In genomic region chr2:25331470-25331869, GRCm38 (mm10) we compare ENCODE assay signal across 9 mouse cellular contexts. TPM values are rescaled to one million over a fixed set of nuclear protein-coding genes. Genes with fewer than 3 reads are reported as not detected.
A peak's percentile ranks its signal among the peaks of the same experiment; 100 is the strongest.
DNase-seq lines count a peak whose midpoint lies in the region; ATAC-seq and TF ChIP-seq lines count a peak whose summit lies in the region.
"Had no signal": no experiment of that assay in that cellular context is flagged by ENCODE, and none has a peak within 500 bp of the region (broad histone marks: within the 10 kb centered on the region; RNA-seq: fewer than 3 reads in every experiment).

No protein-coding gene starts in this region.

- DNase-seq in lung, embryonic 14.5 days, result peak; percentile 14
- no peak for DNase-seq in lung, postnatal 10 days
- DNase-seq in embryonic facial prominence, embryonic 10.5 days (ENCODE audit: low spot score), result no peak
- no peak for DNase-seq in adrenal gland, postnatal 14 days
- no peak for DNase-seq in gastrocnemius, adult 18-20 months (ENCODE audit: low spot score)
- DNase-seq in frontal cortex, postnatal 25 days (ENCODE audit: low spot score in 2 of 2), result no peak

- H3K9ac ChIP-seq in lung, embryonic 14.5 days, result peak overlapping the region; percentile 96
- no peak overlapping the region for H3K9ac ChIP-seq in intestine, postnatal 0 days (ENCODE audit: low read depth, low read length)
- H3K9ac ChIP-seq in neural tube, embryonic 15.5 days (replicated peaks), result peak overlapping the region; percentile 67; the same call in 1 of the 2 replicates

- 51% methylated on average over 9 of the region's 9 CpGs for WGBS in lung, embryonic 14.5 days
- WGBS in embryonic facial prominence, embryonic 10.5 days, result 67% methylated on average over 9 of the region's 9 CpGs
- whole genome bisulfite sequencing in intestine, postnatal 0 days, result 50% methylated on average over 9 of the region's 9 CpGs
- 60% methylated on average over 9 of the region's 9 CpGs for WGBS in neural tube, embryonic 15.5 days

- H3K9me3 ChIP-seq in lung, embryonic 14.5 days (ENCODE audit: low read depth, low read length), result no peaks in the 10 kb centered on the region
- no peaks in the 10 kb centered on the region for H3K9me3 ChIP-seq in embryonic facial prominence, embryonic 10.5 days
- H3K9me3 ChIP-seq in intestine, postnatal 0 days (ENCODE audit: control insufficient read depth), result no peaks in the 10 kb centered on the region
- no peaks in the 10 kb centered on the region for H3K9me3 ChIP-seq in neural tube, embryonic 15.5 days (replicated peaks)

- H3K27me3 ChIP-seq in lung, embryonic 14.5 days (ENCODE audit: insufficient read depth, low read length), result no peaks in the 10 kb centered on the region
- H3K27me3 ChIP-seq in embryonic facial prominence, embryonic 10.5 days (replicated peaks; ENCODE audit: low read depth, poor library complexity, severe bottlenecking), result no peaks in the 10 kb centered on the region
- H3K27me3 ChIP-seq in intestine, postnatal 0 days (replicated peaks; ENCODE audit: control insufficient read depth, insufficient read depth, low read length), result no peaks in the 10 kb centered on the region
- H3K27me3 ChIP-seq in neural tube, embryonic 15.5 days (replicated peaks), result no peaks in the 10 kb centered on the region; the same call in 1 of the 2 replicates

- H3K27ac ChIP-seq in lung, embryonic 14.5 days (ENCODE audit: low read depth), result no peak overlapping the region
- no peak overlapping the region for H3K27ac ChIP-seq in embryonic facial prominence, embryonic 10.5 days (replicated peaks)
- no peak overlapping the region for H3K27ac ChIP-seq in intestine, postnatal 0 days (ENCODE audit: low read depth, low read length)
- no peak overlapping the region for H3K27ac ChIP-seq in neural tube, embryonic 15.5 days (replicated peaks)

- ATAC-seq in lung, embryonic 14.5 days (ENCODE audit: insufficient read depth), result no peak
- ATAC-seq in intestine, postnatal 0 days, result no peak
- no peak for ATAC-seq in neural tube, embryonic 15.5 days (ENCODE audit: low FRiP score)

- 0 out of 2 replicates have a peak, but pooled peaks have one; percentile 8 for TF ChIP-seq CTCF in lung, embryonic 14.5 days (IDR thresholded peaks at IDR 0.05; ENCODE audit: low read depth)
- peak; percentile 37 for TF ChIP-seq CTCF in intestine, postnatal 0 days (IDR thresholded peaks at IDR 0.05; ENCODE audit: low read depth)

- peak overlapping the region; percentile 71 for H3K4me2 ChIP-seq in lung, embryonic 14.5 days
- H3K4me2 ChIP-seq in intestine, postnatal 0 days (replicated peaks; ENCODE audit: low read depth), result peak overlapping the region; percentile 85
- H3K4me2 ChIP-seq in neural tube, embryonic 15.5 days, result peak overlapping the region; percentile 77

- H3K4me1 ChIP-seq in lung, embryonic 14.5 days (ENCODE audit: insufficient read depth), result peaks cover 12% of the 10 kb centered on the region; the same call in 1 of the 2 replicates
- H3K4me1 ChIP-seq in embryonic facial prominence, embryonic 10.5 days, result peaks cover 19% of the 10 kb centered on the region
- peaks cover 3% of the 10 kb centered on the region; the same call in 1 of the 2 replicates for H3K4me1 ChIP-seq in intestine, postnatal 0 days (replicated peaks; ENCODE audit: control insufficient read depth, insufficient read depth, low read length)
- peaks cover 33% of the 10 kb centered on the region for H3K4me1 ChIP-seq in neural tube, embryonic 15.5 days

- peak overlapping the region; percentile 96 for H3K4me3 ChIP-seq in lung, embryonic 14.5 days (ENCODE audit: low read depth, low read length)
- H3K4me3 ChIP-seq in embryonic facial prominence, embryonic 10.5 days, result peak overlapping the region; percentile 93
- H3K4me3 ChIP-seq in intestine, postnatal 0 days (ENCODE audit: low read depth, low read length), result peak overlapping the region; percentile 87
- peak overlapping the region; percentile 72 for H3K4me3 ChIP-seq in neural tube, embryonic 15.5 days (replicated peaks)

- H3K36me3 ChIP-seq in lung, embryonic 14.5 days (ENCODE audit: insufficient read depth), result peaks cover 29% of the 10 kb centered on the region
- H3K36me3 ChIP-seq in embryonic facial prominence, embryonic 10.5 days (replicated peaks), result peaks cover 29% of the 10 kb centered on the region
- H3K36me3 ChIP-seq in intestine, postnatal 0 days (ENCODE audit: control insufficient read depth, insufficient read depth), result peaks cover 14% of the 10 kb centered on the region
- H3K36me3 ChIP-seq in neural tube, embryonic 15.5 days, result peaks cover 26% of the 10 kb centered on the region

RNA-seq across cellular contexts. Expression of gene Man1b1, which starts 0.7 kb away (rescaled TPM):
- 70.9 and 76.4 TPM in 2 replicates for polyA plus RNA-seq in lung, embryonic 14.5 days (2014; fragmentation: Nextera tagmentation; extraction: Ambion mirVana)
- 50.4 and 51.9 TPM in 2 replicates for polyA plus RNA-seq in embryonic facial prominence, embryonic 10.5 days (2016; fragmentation: Nextera tagmentation; extraction: Ambion mirVana)
- polyA plus RNA-seq in intestine, postnatal 0 days (2015; fragmentation: Nextera tagmentation; extraction: Ambion mirVana), result 44.7 and 50.2 TPM in 2 replicates
- 43.5 and 46.6 TPM in 2 replicates for polyA plus RNA-seq in neural tube, embryonic 15.5 days (2015; fragmentation: Nextera tagmentation; extraction: Ambion mirVana)
- total RNA-seq in adrenal gland, postnatal 14 days (2021), result 43.1 and 45.7 TPM in 2 replicates
- total RNA-seq in gastrocnemius, adult 18-20 months (2021), result 10 to 100 TPM; 14.0 to 15.2 TPM

RNA-seq across cellular contexts. Expression of gene Grin1, which starts 12.5 kb away (rescaled TPM):
- 0.78 and 0.84 TPM in 2 replicates for polyA plus RNA-seq in lung, embryonic 14.5 days (2014; fragmentation: Nextera tagmentation; extraction: Ambion mirVana)
- 0.89 and 1.4 TPM in 2 replicates for polyA plus RNA-seq in embryonic facial prominence, embryonic 10.5 days (2016; fragmentation: Nextera tagmentation; extraction: Ambion mirVana)
- polyA plus RNA-seq in intestine, postnatal 0 days (2015; fragmentation: Nextera tagmentation; extraction: Ambion mirVana), result 0.78 and 0.90 TPM in 2 replicates
- polyA plus RNA-seq in neural tube, embryonic 15.5 days (2015; fragmentation: Nextera tagmentation; extraction: Ambion mirVana), result 58.0 and 68.4 TPM in 2 replicates
- total RNA-seq in adrenal gland, postnatal 14 days (2021), result 9.7 and 11.0 TPM in 2 replicates
- total RNA-seq in gastrocnemius, adult 18-20 months (2021), result not detected
- total RNA-seq: neutrophil, adult 5-6 weeks had no signal

RNA-seq across cellular contexts. Expression of gene Dpp7, which starts 24.7 kb away (rescaled TPM):
- 13.9 and 16.6 TPM in 2 replicates for polyA plus RNA-seq in lung, embryonic 14.5 days (2014; fragmentation: Nextera tagmentation; extraction: Ambion mirVana)
- 17.0 and 18.0 TPM in 2 replicates for polyA plus RNA-seq in embryonic facial prominence, embryonic 10.5 days (2016; fragmentation: Nextera tagmentation; extraction: Ambion mirVana)
- polyA plus RNA-seq in intestine, postnatal 0 days (2015; fragmentation: Nextera tagmentation; extraction: Ambion mirVana), result 120 and 129 TPM in 2 replicates
- 24.2 and 27.3 TPM in 2 replicates for polyA plus RNA-seq in neural tube, embryonic 15.5 days (2015; fragmentation: Nextera tagmentation; extraction: Ambion mirVana)
- 19.9 and 20.8 TPM in 2 replicates for total RNA-seq in adrenal gland, postnatal 14 days (2021)
- total RNA-seq in gastrocnemius, adult 18-20 months (2021), result 10 to 100 TPM; 15.2 to 17.9 TPM

RNA-seq across cellular contexts. Expression of gene Uap1l1, which starts 34.0 kb away (rescaled TPM):
- polyA plus RNA-seq in lung, embryonic 14.5 days (2014; fragmentation: Nextera tagmentation; extraction: Ambion mirVana), result 17.4 and 20.1 TPM in 2 replicates
- polyA plus RNA-seq in embryonic facial prominence, embryonic 10.5 days (2016; fragmentation: Nextera tagmentation; extraction: Ambion mirVana), result 8.5 and 11.4 TPM in 2 replicates
- polyA plus RNA-seq in intestine, postnatal 0 days (2015; fragmentation: Nextera tagmentation; extraction: Ambion mirVana), result 668 and 708 TPM in 2 replicates
- 8.5 and 14.0 TPM in 2 replicates for polyA plus RNA-seq in neural tube, embryonic 15.5 days (2015; fragmentation: Nextera tagmentation; extraction: Ambion mirVana)
- 8.7 and 11.8 TPM in 2 replicates for total RNA-seq in adrenal gland, postnatal 14 days (2021)
- total RNA-seq in gastrocnemius, adult 18-20 months (2021), result 1 to 10 TPM; 3.8 to 5.7 TPM

RNA-seq across cellular contexts. Expression of gene Sapcd2, which starts 40.7 kb away (rescaled TPM):
- polyA plus RNA-seq in lung, embryonic 14.5 days (2014; fragmentation: Nextera tagmentation; extraction: Ambion mirVana), result 42.0 and 45.5 TPM in 2 replicates
- polyA plus RNA-seq in embryonic facial prominence, embryonic 10.5 days (2016; fragmentation: Nextera tagmentation; extraction: Ambion mirVana), result 73.6 and 74.6 TPM in 2 replicates
- 112 and 129 TPM in 2 replicates for polyA plus RNA-seq in intestine, postnatal 0 days (2015; fragmentation: Nextera tagmentation; extraction: Ambion mirVana)
- polyA plus RNA-seq in neural tube, embryonic 15.5 days (2015; fragmentation: Nextera tagmentation; extraction: Ambion mirVana), result 10.6 and 16.3 TPM in 2 replicates
- total RNA-seq in adrenal gland, postnatal 14 days (2021), result 3.4 and 3.5 TPM in 2 replicates
- not detected for total RNA-seq in gastrocnemius, adult 18-20 months (2021)
- total RNA-seq: neutrophil, adult 5-6 weeks had no signal

Comparison
In these comparisons a context has a peak if more than half of its experiments do, and no peak if none do; other contexts are left out.
1. RNA of gene Grin1, which starts 12.5 kb away (polyA plus RNA-seq): 58.0 to 68.4 TPM in neural tube, embryonic 15.5 days; 0.89 to 1.4 TPM in embryonic facial prominence, embryonic 10.5 days, 0.78 to 0.84 TPM in lung, embryonic 14.5 days and 0.78 to 0.90 TPM in intestine, postnatal 0 days; every median in the first group is over 10 times any median in the second.
2. Peak in every context shown above with its lines, with median percentiles within 50 percentile points of each other: H3K4me2 ChIP-seq and H3K4me3 ChIP-seq.